Comparison of ENCODE assay signal across 11 mouse cellular contexts in genomic region chr6:141430134-141430533, GRCm38 (mm10).
A peak's percentile ranks its signal among the peaks of the same experiment; 100 is the strongest.
DNase-seq lines count a peak whose midpoint lies in the region; TF ChIP-seq lines count a peak whose summit lies in the region.
"Had no signal": no experiment of that assay in that cellular context is flagged by ENCODE, and none has a peak within 500 bp of the region (broad histone marks: within the 10 kb centered on the region; RNA-seq: fewer than 3 reads in every experiment).

No protein-coding gene starts in this region.

- peak; percentile 68 for TF ChIP-seq CTCF in layer of hippocampus, adult 2 months (conservative IDR thresholded peaks at IDR 0.05)
- peak; percentile 39 for TF ChIP-seq CTCF in bone marrow, adult 2 months (IDR thresholded peaks at IDR 0.05; ENCODE audit: control insufficient read depth, insufficient read depth, low read length)

- H3K27ac ChIP-seq in layer of hippocampus, adult 2 months: no peak overlapping the region
- H3K27ac ChIP-seq in bone marrow, adult 2 months (ENCODE audit: control insufficient read depth, insufficient read depth, low read depth, low read length, poor library complexity): no peak overlapping the region
- H3K27ac ChIP-seq: liver, embryonic 13.5 days; midbrain, embryonic 12.5 days had no signal

- no peak for TF ChIP-seq POLR2A in bone marrow, adult 2 months (IDR thresholded peaks at IDR 0.05; ENCODE audit: borderline replicate concordance, control insufficient read depth, low read depth, low read length)

- 89% methylated on average over 1 of the region's 1 CpGs for WGBS in bone marrow, adult 2 months

- H3K4me3 ChIP-seq in layer of hippocampus, adult 2 months: no peak overlapping the region
- H3K4me3 ChIP-seq in bone marrow, adult 2 months (replicated peaks; ENCODE audit: control insufficient read depth, low read depth, low read length): no peak overlapping the region
- H3K4me3 ChIP-seq: liver, embryonic 13.5 days; midbrain, embryonic 12.5 days had no signal

- no peaks in the 10 kb centered on the region for H3K4me1 ChIP-seq in bone marrow, adult 2 months (ENCODE audit: control insufficient read depth, insufficient read depth, low read length)
- H3K4me1 ChIP-seq: liver, embryonic 13.5 days had no signal

- peak; percentile 11 for DNase-seq in adrenal gland, postnatal 10 days
- DNase-seq in adrenal gland, adult (ENCODE audit: inconsistent age in 2 of 2, low spot score in 1 of 2): no peak
- no peak for DNase-seq in layer of hippocampus, adult 2 months (ENCODE audit: low spot score in 2 of 2)
- no peak for DNase-seq in layer of hippocampus, postnatal 14 days (ENCODE audit: low spot score in 2 of 2)
- peak; percentile 22 for DNase-seq in 3T3-L1 (ENCODE audit: low read depth, low spot score)
- DNase-seq in ovary, postnatal 36 days (ENCODE audit: low spot score): no peak
- DNase-seq in urinary bladder, adult 18-20 months (ENCODE audit: low spot score in 2 of 2): no peak
- DNase-seq: layer of hippocampus, adult 9-11 months; liver, embryonic 13.5 days had no signal

Comparison
In these comparisons a context has a peak if more than half of its experiments do, and no peak if none do; other contexts are left out.
1. DNase-seq: peak in adrenal gland, postnatal 10 days (single experiment) and 3T3-L1 (single experiment); none in adrenal gland, adult (0 of 2), layer of hippocampus, adult 2 months (0 of 2), layer of hippocampus, postnatal 14 days (0 of 2), ovary, postnatal 36 days (single experiment) and urinary bladder, adult 18-20 months (0 of 2).